Mouse (Mus musculus) retina, embryonic 14.5 days (tissue): ENCODE measurements at regions not wholly inside any gene's neighbourhood (a gene's known extent, or its start where the extent isn't known, plus 50 kb on each side); places are given as distances from the start of the nearest gene placed in this dataset.

Experiments
- DNase-seq: peaks from one replicate; pipeline ENCODE4 v3.0.0-alpha.2; 2015; ENCODE audit warnings: low spot score

- no peak for DNase-seq
Observed at GRCm38 (mm10) chr14:9191664-9192063, 525.6 kb upstream of the 4930452B06Rik start.

GRCm38 (mm10) chr14:9161336-9161735, 495.3 kb upstream of the 4930452B06Rik start:
- no peak for DNase-seq

GRCm38 (mm10) chr14:9157941-9158340, 491.9 kb upstream of the 4930452B06Rik start:
- DNase-seq = no peak

GRCm38 (mm10) chr14:9150841-9151240, 484.8 kb upstream of the 4930452B06Rik start:
- DNase-seq = no peak

- no peak for DNase-seq
Observed at GRCm38 (mm10) chr14:9146595-9147219, 480.7 kb upstream of the 4930452B06Rik start.

- DNase-seq = no peak
Observed at GRCm38 (mm10) chr14:9105708-9106107, 439.7 kb upstream of the 4930452B06Rik start.

GRCm38 (mm10) chr14:9089625-9090326, 423.7 kb upstream of the 4930452B06Rik start:
- no peak for DNase-seq

GRCm38 (mm10) chr14:9087103-9087502, 421.1 kb upstream of the 4930452B06Rik start:
- no peak for DNase-seq

- no peak for DNase-seq
Observed at GRCm38 (mm10) chr14:9079632-9080031, 413.6 kb upstream of the 4930452B06Rik start.

- DNase-seq = no peak
Observed at GRCm38 (mm10) chr14:9079014-9079413, 413.0 kb upstream of the 4930452B06Rik start.

- no peak for DNase-seq
Observed at GRCm38 (mm10) chr14:9071176-9071575, 405.1 kb upstream of the 4930452B06Rik start.

- no peak for DNase-seq
Observed at GRCm38 (mm10) chr14:9060058-9060457, 394.0 kb upstream of the 4930452B06Rik start.

GRCm38 (mm10) chr14:9028811-9029210, 362.8 kb upstream of the 4930452B06Rik start:
- peak; percentile 16 for DNase-seq

- no peak for DNase-seq
Observed at GRCm38 (mm10) chr14:9015826-9016225, 349.8 kb upstream of the 4930452B06Rik start.

GRCm38 (mm10) chr14:9003034-9003433, 337.0 kb upstream of the 4930452B06Rik start:
- no peak for DNase-seq

- no peak for DNase-seq
Observed at GRCm38 (mm10) chr14:9000408-9001092, 334.5 kb upstream of the 4930452B06Rik start.

- DNase-seq = peak; percentile 54
Observed at GRCm38 (mm10) chr14:8999815-9000214, 333.8 kb upstream of the 4930452B06Rik start.

- DNase-seq = no peak
Observed at GRCm38 (mm10) chr14:8993421-8993820, 327.4 kb upstream of the 4930452B06Rik start.

GRCm38 (mm10) chr14:8985086-8985793, 319.2 kb upstream of the 4930452B06Rik start:
- DNase-seq = no peak

GRCm38 (mm10) chr14:8961554-8961953, 295.5 kb upstream of the 4930452B06Rik start:
- no peak for DNase-seq

- no peak for DNase-seq
Observed at GRCm38 (mm10) chr14:8952853-8953397, 286.9 kb upstream of the 4930452B06Rik start.

- DNase-seq = no peak
Observed at GRCm38 (mm10) chr14:8948751-8949150, 282.7 kb upstream of the 4930452B06Rik start.
